Mouse (Mus musculus) lung, embryonic 14.5 days (tissue): ENCODE data around the gene B3gat2. TPM values are rescaled to one million over a fixed set of nuclear protein-coding genes. Genes with fewer than 3 reads are reported as not detected.

ENCODE experiments used
- ATAC-seq: fragments of 200-750 bp; cut with Nextera tagmentation; 2 replicates; pipeline ENCODE4 v1.8.0; 2017; ENCODE audit warnings: mild to moderate bottlenecking, moderate TSS enrichment, moderate library complexity; ENCODE audit not compliant: insufficient read depth
- DNase-seq: peaks from one replicate; pipeline ENCODE4 v3.0.0-alpha.2; 2015
- H3K27ac ChIP-seq: fragments of 300-500 bp; sonication (generic); 2 replicates; pipeline ENCODE4 v1.5.1; 2014; ENCODE audit warnings: low read depth, mild to moderate bottlenecking, moderate library complexity
- H3K27me3 ChIP-seq: fragments of 300-500 bp; sonication (generic); 2 replicates; pipeline ENCODE4 v1.6.1; 2014; ENCODE audit warnings: low read length, control low read depth; ENCODE audit not compliant: insufficient read depth
- H3K36me3 ChIP-seq: fragments of 300-500 bp; sonication (generic); 2 replicates; pipeline ENCODE4 v1.6.1; 2014; ENCODE audit warnings: control low read depth; ENCODE audit not compliant: insufficient read depth
- H3K4me1 ChIP-seq: fragments of 300-500 bp; sonication (generic); 2 replicates; pipeline ENCODE4 v1.6.1; 2014; ENCODE audit warnings: antibody characterized with exemption, control low read depth; ENCODE audit not compliant: insufficient read depth
- H3K4me2 ChIP-seq: fragments of 300-500 bp; sonication (generic); 2 replicates; pipeline ENCODE4 v1.6.1; 2014; ENCODE audit warnings: mild to moderate bottlenecking
- H3K4me3 ChIP-seq: fragments of 300-500 bp; sonication (generic); 2 replicates; pipeline ENCODE4 v1.5.1; 2014; ENCODE audit warnings: low read depth, low read length
- H3K9ac ChIP-seq: fragments of 300-500 bp; sonication (generic); 2 replicates; pipeline ENCODE4 v1.6.1; 2014
- H3K9me3 ChIP-seq: fragments of 300-500 bp; sonication (generic); 2 replicates; pipeline ENCODE4 v1.6.1; 2016; ENCODE audit warnings: low read depth, low read length, control low read depth
- CTCF ChIP-seq: IDR thresholded peaks from 2 replicates; pipeline ENCODE4 v1.5.1; 2016; ENCODE audit warnings: antibody characterized with exemption, low read depth
- WGBS: fragments of 180-500 bp; shearing (Covaris S2); extraction: QIAGEN DNeasy Blood & Tissue Kit; methylation state at CpG from one replicate; pipeline ENCODE4 v1.1.7; 2014; 5-methylcytosine and 5-hydroxymethylcytosine counted together
- polyA plus RNA-seq: library from polyadenylated mRNA; unstranded; fragments of >200 nt; fragmentation: Nextera tagmentation; extraction: Ambion mirVana; gene quantifications from 2 replicates; pipeline ENCODE4 v1.2.1, GENCODE M21; 2014

Gene B3gat2
- polyA plus RNA-seq, 1 experiment from 2014 or later: 0.22 TPM

GRCm38 (mm10) chr1:23860944-23861343, 99.4 kb downstream of the B3gat2 start:
- H3K4me1 ChIP-seq: no peaks in the 10 kb centered on the region
- H3K27me3 ChIP-seq: no peaks in the 10 kb centered on the region
- H3K4me2 ChIP-seq: no peak overlapping the region
- ATAC-seq: no peak
- H3K36me3 ChIP-seq: peaks cover 21% of the 10 kb centered on the region
- TF ChIP-seq CTCF: no peak
- H3K27ac ChIP-seq: no peak overlapping the region
- no peak overlapping the region for H3K9ac ChIP-seq
- DNase-seq: no peak
- 82% methylated on average over 2 of the region's 2 CpGs for WGBS
- H3K4me3 ChIP-seq: no peak overlapping the region
- no peaks in the 10 kb centered on the region for H3K9me3 ChIP-seq

GRCm38 (mm10) chr1:23865566-23865965, 104.0 kb downstream of the B3gat2 start:
- H3K4me3 ChIP-seq: no peak overlapping the region
- ATAC-seq (no peak), DNase-seq (no peak)
- H3K36me3 ChIP-seq: no peaks in the 10 kb centered on the region
- no peak overlapping the region for H3K4me2 ChIP-seq
- H3K4me1 ChIP-seq: no peaks in the 10 kb centered on the region
- H3K9ac ChIP-seq: no peak overlapping the region
- no peak for TF ChIP-seq CTCF
- H3K9me3 ChIP-seq: no peaks in the 10 kb centered on the region
- no peaks in the 10 kb centered on the region for H3K27me3 ChIP-seq
- no peak overlapping the region for H3K27ac ChIP-seq
- 94% methylated on average over 7 of the region's 7 CpGs for WGBS

DNA sequence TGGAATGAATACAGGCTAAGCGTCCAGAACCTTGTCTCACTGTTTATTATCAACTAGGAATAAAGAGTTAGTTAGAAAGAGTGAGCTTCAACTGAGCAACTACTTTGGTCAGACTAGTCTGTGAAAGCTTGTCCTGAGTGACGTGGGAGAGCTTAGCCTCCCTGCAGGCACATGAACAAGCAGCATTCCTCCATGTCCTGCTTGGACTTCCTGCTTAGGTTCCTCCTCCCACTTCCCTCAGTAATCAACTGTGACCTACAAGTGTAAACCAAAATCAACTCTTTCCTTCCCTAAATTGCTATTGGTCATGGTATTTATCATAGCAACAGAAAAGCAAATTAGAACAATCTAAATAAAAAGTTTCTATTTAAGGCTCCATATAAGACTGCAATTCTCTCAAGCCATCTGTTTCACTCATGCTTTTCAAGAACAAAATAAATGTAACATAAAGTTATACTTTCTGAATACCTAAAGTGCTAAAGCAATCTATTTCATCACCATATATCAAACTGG, 105.9 kb downstream of the B3gat2 start:
- no peak overlapping the region for H3K4me3 ChIP-seq
- no peaks in the 10 kb centered on the region for H3K27me3 ChIP-seq
- peak; percentile 3 for DNase-seq
- no peaks in the 10 kb centered on the region for H3K9me3 ChIP-seq
- TF ChIP-seq CTCF: no peak
- ATAC-seq: no peak
- WGBS: 76% methylated on average over 2 of the region's 2 CpGs
- H3K27ac ChIP-seq: no peak overlapping the region
- H3K4me2 ChIP-seq: no peak overlapping the region
- no peak overlapping the region for H3K9ac ChIP-seq
- 0 out of 2 replicates have a peak, but pooled peaks cover 3% of the 10 kb centered on the region for H3K36me3 ChIP-seq
- H3K4me1 ChIP-seq: no peaks in the 10 kb centered on the region

DNA sequence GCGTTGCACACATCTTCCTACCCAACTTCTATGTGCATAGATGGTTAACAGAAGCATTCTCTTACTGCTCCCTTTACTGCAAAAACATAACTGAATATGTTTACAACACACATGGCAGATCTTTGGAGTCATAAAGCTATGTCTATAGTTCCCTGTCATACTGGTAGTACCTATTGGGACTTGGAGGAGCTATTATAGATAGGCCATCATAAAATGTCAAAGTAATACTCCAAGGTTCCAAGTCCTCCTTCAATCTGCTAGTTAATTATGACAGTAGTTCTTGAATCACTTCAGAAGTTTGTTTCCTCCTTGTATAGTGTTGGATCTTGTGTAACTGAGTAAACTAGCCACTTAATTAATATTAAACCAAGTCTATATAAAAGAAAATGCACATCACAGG, 110.6 kb downstream of the B3gat2 start:
- peaks cover 10% of the 10 kb centered on the region; the same call in 1 of the 2 replicates for H3K36me3 ChIP-seq
- no peaks in the 10 kb centered on the region for H3K9me3 ChIP-seq
- H3K4me2 ChIP-seq: no peak overlapping the region
- WGBS: 97% methylated on average over 1 of the region's 1 CpGs
- no peaks in the 10 kb centered on the region for H3K4me1 ChIP-seq
- no peak for DNase-seq
- H3K9ac ChIP-seq: no peak overlapping the region
- no peak overlapping the region for H3K27ac ChIP-seq
- ATAC-seq: no peak
- H3K27me3 ChIP-seq: no peaks in the 10 kb centered on the region
- H3K4me3 ChIP-seq: no peak overlapping the region
- TF ChIP-seq CTCF: no peak

GRCm38 (mm10) chr1:23882681-23883080, 121.1 kb downstream of the B3gat2 start:
- Histone ChIP-seq H3K27me3 (no peaks in the 10 kb centered on the region), H3K27ac (no peak overlapping the region), H3K9me3 (no peaks in the 10 kb centered on the region), H3K4me1 (no peaks in the 10 kb centered on the region), H3K4me3 (no peak overlapping the region), H3K4me2 (no peak overlapping the region), H3K36me3 (no peaks in the 10 kb centered on the region), H3K9ac (no peak overlapping the region)
- DNase-seq (no peak), ATAC-seq (no peak)
- TF ChIP-seq CTCF: no peak
- WGBS: 94% methylated on average over 1 of the region's 1 CpGs

- Histone ChIP-seq H3K9me3 (no peaks in the 10 kb centered on the region), H3K4me3 (no peak overlapping the region), H3K4me2 (no peak overlapping the region), H3K27ac (no peak overlapping the region), H3K9ac (no peak overlapping the region), H3K4me1 (no peaks in the 10 kb centered on the region), H3K27me3 (no peaks in the 10 kb centered on the region), H3K36me3 (no peaks in the 10 kb centered on the region)
- TF ChIP-seq CTCF: no peak
- ATAC-seq (no peak), DNase-seq (peak; percentile 5)
- 63% methylated on average over 2 of the region's 2 CpGs for WGBS
These were observed 122.6 kb downstream of the B3gat2 start for GRCm38 (mm10) chr1:23884087-23884668.

GRCm38 (mm10) chr1:23884914-23885313, 123.4 kb downstream of the B3gat2 start:
- TF ChIP-seq CTCF: no peak
- Histone ChIP-seq H3K9me3 (no peaks in the 10 kb centered on the region), H3K27ac (no peak overlapping the region), H3K36me3 (no peaks in the 10 kb centered on the region), H3K4me2 (no peak overlapping the region), H3K9ac (no peak overlapping the region), H3K27me3 (no peaks in the 10 kb centered on the region), H3K4me3 (no peak overlapping the region), H3K4me1 (no peaks in the 10 kb centered on the region)
- DNase-seq (no peak), ATAC-seq (no peak)
- WGBS: 96% methylated on average over 7 of the region's 7 CpGs
